Mouse (Mus musculus): ENCODE measurements around the gene Btg1. TPM values are rescaled to one million over a fixed set of nuclear protein-coding genes. Genes with fewer than 3 reads are reported as not detected.

The Btg1 gene
- polyA plus RNA-seq, 1 experiment from 2014 or later = 75.6 TPM

GRCm38 (mm10) chr10:96656176-96656575, 39.4 kb downstream of the Btg1 start:
- no peak for ATAC-seq (ENCODE audit: insufficient number of reproducible peaks, low FRiP score, low TSS enrichment, low read depth)
- no peaks in the 10 kb centered on the region for H3K9me3 ChIP-seq
- WGBS = 78% methylated on average over 3 of the region's 3 CpGs
- H3K4me1 ChIP-seq = no peaks in the 10 kb centered on the region
- H3K4me3 ChIP-seq = no peak overlapping the region
- H3K36me3 ChIP-seq = no peaks in the 10 kb centered on the region
- no peak overlapping the region for H3K4me2 ChIP-seq
- H3K27me3 ChIP-seq = no peaks in the 10 kb centered on the region
- no peak overlapping the region for H3K27ac ChIP-seq
- H3K9ac ChIP-seq = no peak overlapping the region

- no peak for ATAC-seq (ENCODE audit: insufficient number of reproducible peaks, low FRiP score, low TSS enrichment, low read depth)
- H3K27ac ChIP-seq = no peak overlapping the region
Measured at GRCm38 (mm10) chr10:96658906-96659305, 42.1 kb downstream of the Btg1 start.

GRCm38 (mm10) chr10:96660280-96660985, 43.6 kb downstream of the Btg1 start:
- WGBS = 80% methylated on average over 10 of the region's 10 CpGs
- no peak overlapping the region for H3K9ac ChIP-seq
- H3K36me3 ChIP-seq = no peaks in the 10 kb centered on the region
- H3K9me3 ChIP-seq = no peaks in the 10 kb centered on the region
- no peak overlapping the region for H3K4me2 ChIP-seq
- no peaks in the 10 kb centered on the region for H3K27me3 ChIP-seq
- no peak overlapping the region for H3K27ac ChIP-seq
- no peak for ATAC-seq (ENCODE audit: insufficient number of reproducible peaks, low FRiP score, low TSS enrichment, low read depth)
- H3K4me3 ChIP-seq = no peak overlapping the region
- H3K4me1 ChIP-seq = no peaks in the 10 kb centered on the region

More at GRCm38 (mm10) chr10:96658906-96659305, 42.1 kb downstream of the Btg1 start:
- Histone ChIP-seq H3K36me3 (no peaks in the 10 kb centered on the region), H3K9ac (no peak overlapping the region), H3K27me3 (no peaks in the 10 kb centered on the region), H3K4me3 (no peak overlapping the region), H3K4me1 (no peaks in the 10 kb centered on the region), H3K9me3 (no peaks in the 10 kb centered on the region), H3K4me2 (no peak overlapping the region)
- WGBS = 18% methylated on average over 5 of the region's 5 CpGs

- Histone ChIP-seq H3K4me3 (no peak overlapping the region), H3K27me3 (no peaks in the 10 kb centered on the region), H3K4me1 (no peaks in the 10 kb centered on the region), H3K27ac (no peak overlapping the region), H3K9ac (no peak overlapping the region), H3K36me3 (no peaks in the 10 kb centered on the region), H3K4me2 (no peak overlapping the region), H3K9me3 (no peaks in the 10 kb centered on the region)
- 82% methylated on average over 4 of the region's 4 CpGs for whole genome bisulfite sequencing
- ATAC-seq (ENCODE audit: insufficient number of reproducible peaks, low FRiP score, low TSS enrichment, low read depth) = no peak
Measured at GRCm38 (mm10) chr10:96662976-96663375, 46.2 kb downstream of the Btg1 start.

- no peak overlapping the region for H3K9ac ChIP-seq
- ATAC-seq (ENCODE audit: insufficient number of reproducible peaks, low FRiP score, low TSS enrichment, low read depth) = no peak
- no peaks in the 10 kb centered on the region for H3K27me3 ChIP-seq
- H3K36me3 ChIP-seq = no peaks in the 10 kb centered on the region
- no peak overlapping the region for H3K27ac ChIP-seq
- WGBS = 91% methylated on average over 9 of the region's 9 CpGs
- H3K4me1 ChIP-seq = no peaks in the 10 kb centered on the region
- no peak overlapping the region for H3K4me2 ChIP-seq
- H3K4me3 ChIP-seq = no peak overlapping the region
- no peaks in the 10 kb centered on the region for H3K9me3 ChIP-seq
Measured at GRCm38 (mm10) chr10:96663739-96664430, 47.1 kb downstream of the Btg1 start.

Measured in limb, embryonic 15.5 days (tissue).